Mouse (Mus musculus): ENCODE results near the gene Pwp2. TPM values are rescaled to one million over a fixed set of nuclear protein-coding genes. Genes with fewer than 3 reads are reported as not detected.
"Not testable (repeated sequence)": the region's sequence is repeated elsewhere in the genome, so short reads cannot be mapped to it uniquely, and the experiment has no call there.

Pwp2 gene
- polyA plus RNA-seq, 1 experiment, result 32.4 TPM

DNA sequence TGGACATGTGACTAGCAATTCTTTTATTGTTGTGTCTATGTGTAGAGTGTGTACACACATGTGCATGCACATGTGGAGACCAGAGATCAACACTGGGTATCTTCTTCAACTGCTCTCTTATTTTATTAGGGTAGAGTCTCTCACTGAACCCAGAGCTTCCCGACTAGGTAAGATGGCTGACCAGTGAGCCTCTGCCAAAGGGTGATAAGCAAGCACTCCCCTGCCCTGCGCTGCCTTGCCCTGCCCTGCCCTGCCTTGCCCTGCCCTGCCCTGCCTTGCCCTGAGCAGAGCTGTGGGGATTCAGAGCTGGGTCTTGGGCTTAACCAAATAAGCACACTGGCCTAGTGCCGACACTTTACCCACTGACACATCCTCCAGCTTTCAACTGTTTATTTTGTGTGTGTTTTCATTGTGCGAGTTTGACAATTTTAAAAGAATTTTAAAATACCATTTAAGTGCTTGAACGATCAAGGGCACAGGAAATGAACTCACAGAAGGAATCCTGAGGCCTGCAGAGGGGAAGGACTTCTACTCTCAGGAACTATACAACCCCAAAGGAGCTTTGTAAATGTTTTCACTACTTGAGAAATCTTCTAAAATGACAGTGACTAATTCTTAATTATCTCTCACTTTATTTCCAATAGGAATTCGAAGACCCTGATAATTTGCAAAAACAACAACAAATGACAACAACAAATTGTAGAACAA lies 31.6 kb upstream of the Pwp2 start:
- Histone ChIP-seq H3K79me2 (ENCODE audit: control insufficient read depth, insufficient read depth) (no peaks in the 10 kb centered on the region), H3K4me3 (ENCODE audit: insufficient read depth, poor library complexity, severe bottlenecking) (no peak overlapping the region), H3K79me3 (ENCODE audit: low read depth) (no peaks in the 10 kb centered on the region), H3ac (ENCODE audit: control insufficient read depth, insufficient read length, low read depth) (no peak overlapping the region), H3K36me3 (ENCODE audit: control insufficient read depth, insufficient read depth) (peaks cover 55% of the 10 kb centered on the region), H3K27me3 (ENCODE audit: control insufficient read depth, insufficient read depth, insufficient read length) (no peaks in the 10 kb centered on the region)
- TF ChIP-seq FOSL1 (IDR thresholded peaks at IDR 0.05; ENCODE audit: insufficient read depth, low read length, poor library complexity, severe bottlenecking) (no peak), MYOG (IDR thresholded peaks at IDR 0.05; ENCODE audit: control insufficient read depth, extremely low read depth, insufficient read length) (no peak), MYOD1 (IDR thresholded peaks at IDR 0.05; ENCODE audit: control insufficient read depth, insufficient read length, low read depth) (no peak), CEBPB (IDR thresholded peaks at IDR 0.05; ENCODE audit: low read depth) (no peak), USF1 (IDR thresholded peaks at IDR 0.05; ENCODE audit: low read depth) (no peak), MAX (IDR thresholded peaks at IDR 0.05) (no peak), CTCF (IDR thresholded peaks at IDR 0.05; ENCODE audit: control insufficient read depth, insufficient read depth, insufficient read length) (no peak)

DNA sequence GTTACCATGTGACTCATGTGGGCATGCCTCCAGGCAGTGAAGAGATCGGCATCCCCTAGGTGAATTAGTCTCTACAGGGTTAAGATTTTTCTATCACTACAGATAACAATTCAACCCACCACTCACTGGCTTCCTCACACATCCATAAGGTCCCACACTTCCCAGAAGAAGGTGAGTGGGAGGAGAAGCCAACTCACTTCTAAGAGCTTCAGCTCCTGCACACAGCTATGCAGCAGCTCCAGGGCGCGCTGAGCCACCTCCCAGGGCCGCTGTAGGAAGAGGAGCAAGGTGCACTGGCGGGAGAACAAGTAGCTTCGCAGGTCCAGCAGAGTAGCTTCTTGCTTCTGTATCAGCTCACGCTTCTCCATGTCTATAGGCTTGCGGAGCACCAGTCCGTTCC lies 29.4 kb upstream of the Pwp2 start:
- Histone ChIP-seq H3K79me2 (ENCODE audit: control insufficient read depth, insufficient read depth) (no peaks in the 10 kb centered on the region), H3ac (ENCODE audit: control insufficient read depth, insufficient read length, low read depth) (no peak overlapping the region), H3K79me3 (ENCODE audit: low read depth) (no peaks in the 10 kb centered on the region), H3K4me3 (ENCODE audit: insufficient read depth, poor library complexity, severe bottlenecking) (no peak overlapping the region), H3K36me3 (ENCODE audit: control insufficient read depth, insufficient read depth) (peaks cover 66% of the 10 kb centered on the region), H3K27me3 (ENCODE audit: control insufficient read depth, insufficient read depth, insufficient read length) (no peaks in the 10 kb centered on the region)
- TF ChIP-seq MYOG (IDR thresholded peaks at IDR 0.05; ENCODE audit: control insufficient read depth, extremely low read depth, insufficient read length) (no peak), MAX (IDR thresholded peaks at IDR 0.05) (no peak), MYOD1 (IDR thresholded peaks at IDR 0.05; ENCODE audit: control insufficient read depth, insufficient read length, low read depth) (no peak), CTCF (IDR thresholded peaks at IDR 0.05; ENCODE audit: control insufficient read depth, insufficient read depth, insufficient read length) (no peak), FOSL1 (IDR thresholded peaks at IDR 0.05; ENCODE audit: insufficient read depth, low read length, poor library complexity, severe bottlenecking) (no peak), CEBPB (IDR thresholded peaks at IDR 0.05; ENCODE audit: low read depth) (no peak), USF1 (IDR thresholded peaks at IDR 0.05; ENCODE audit: low read depth) (no peak)

DNA sequence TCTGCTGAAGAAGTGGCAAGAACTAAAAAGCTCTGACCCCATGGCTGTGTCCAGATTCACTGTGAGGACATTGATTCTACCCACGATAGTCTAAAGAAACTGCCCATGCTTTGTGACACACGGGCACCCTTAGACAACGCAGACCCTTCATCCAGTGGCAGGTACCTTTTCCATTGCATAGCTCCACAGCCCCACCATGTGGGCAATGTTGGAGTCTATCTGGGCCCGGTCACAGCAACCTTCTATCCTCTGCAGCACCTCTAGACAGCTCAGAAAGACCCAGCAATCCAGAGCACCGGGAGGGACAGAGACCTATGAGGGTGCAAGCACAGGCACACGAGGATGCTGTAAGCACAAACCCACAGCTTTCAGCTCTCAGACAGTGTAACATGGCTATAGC lies 26.4 kb upstream of the Pwp2 start:
- H3ac ChIP-seq (ENCODE audit: control insufficient read depth, insufficient read length, low read depth), result no peak overlapping the region
- H3K36me3 ChIP-seq (ENCODE audit: control insufficient read depth, insufficient read depth), result peaks cover 69% of the 10 kb centered on the region
- H3K27me3 ChIP-seq (ENCODE audit: control insufficient read depth, insufficient read depth, insufficient read length), result no peaks in the 10 kb centered on the region
- no peak for TF ChIP-seq FOSL1 (IDR thresholded peaks at IDR 0.05; ENCODE audit: insufficient read depth, low read length, poor library complexity, severe bottlenecking)
- no peak for TF ChIP-seq USF1 (IDR thresholded peaks at IDR 0.05; ENCODE audit: low read depth)
- no peak for TF ChIP-seq CEBPB (IDR thresholded peaks at IDR 0.05; ENCODE audit: low read depth)
- no peak for TF ChIP-seq MYOD1 (IDR thresholded peaks at IDR 0.05; ENCODE audit: control insufficient read depth, insufficient read length, low read depth)
- TF ChIP-seq MYOG (IDR thresholded peaks at IDR 0.05; ENCODE audit: control insufficient read depth, extremely low read depth, insufficient read length), result no peak
- H3K4me3 ChIP-seq (ENCODE audit: insufficient read depth, poor library complexity, severe bottlenecking), result no peak overlapping the region
- H3K79me2 ChIP-seq (ENCODE audit: control insufficient read depth, insufficient read depth), result no peaks in the 10 kb centered on the region
- no peaks in the 10 kb centered on the region for H3K79me3 ChIP-seq (ENCODE audit: low read depth)

DNA sequence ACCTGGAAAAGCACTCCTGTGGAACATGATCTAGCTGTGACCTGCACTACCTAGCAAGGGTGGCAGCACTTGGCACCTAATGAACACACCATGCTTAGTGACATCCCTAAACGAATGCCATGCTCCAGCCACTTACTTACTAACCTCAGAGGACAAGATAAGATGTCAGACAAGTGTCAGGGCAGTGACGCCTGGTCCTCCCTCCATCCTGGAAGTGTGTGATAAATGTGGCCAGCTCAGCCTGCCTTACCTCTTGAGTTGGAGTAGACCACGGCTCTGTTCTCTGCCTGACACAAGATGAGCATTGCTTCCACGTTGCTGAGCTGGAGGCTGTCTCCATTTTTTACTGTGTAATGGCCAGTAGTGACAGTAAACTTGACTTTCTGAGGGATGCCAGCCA lies 16.2 kb upstream of the Pwp2 start:
- no peak for TF ChIP-seq MYOD1 (IDR thresholded peaks at IDR 0.05; ENCODE audit: control insufficient read depth, insufficient read length, low read depth)
- TF ChIP-seq MYOG (IDR thresholded peaks at IDR 0.05; ENCODE audit: control insufficient read depth, extremely low read depth, insufficient read length), result no peak
- no peak for TF ChIP-seq MAX (IDR thresholded peaks at IDR 0.05)
- no peak for TF ChIP-seq FOSL1 (IDR thresholded peaks at IDR 0.05; ENCODE audit: insufficient read depth, low read length, poor library complexity, severe bottlenecking)
- no peak for TF ChIP-seq CEBPB (IDR thresholded peaks at IDR 0.05; ENCODE audit: low read depth)
- no peak for TF ChIP-seq CTCF (IDR thresholded peaks at IDR 0.05; ENCODE audit: control insufficient read depth, insufficient read depth, insufficient read length)
- no peak for TF ChIP-seq USF1 (IDR thresholded peaks at IDR 0.05; ENCODE audit: low read depth)
- H3K79me3 ChIP-seq (ENCODE audit: low read depth), result no peaks in the 10 kb centered on the region
- H3K4me3 ChIP-seq (ENCODE audit: insufficient read depth, poor library complexity, severe bottlenecking), result no peak overlapping the region
- no peaks in the 10 kb centered on the region for H3K79me2 ChIP-seq (ENCODE audit: control insufficient read depth, insufficient read depth)
- H3K36me3 ChIP-seq (ENCODE audit: control insufficient read depth, insufficient read depth), result peaks cover 84% of the 10 kb centered on the region
- no peaks in the 10 kb centered on the region for H3K27me3 ChIP-seq (ENCODE audit: control insufficient read depth, insufficient read depth, insufficient read length)
- H3ac ChIP-seq (ENCODE audit: control insufficient read depth, insufficient read length, low read depth), result no peak overlapping the region

DNA sequence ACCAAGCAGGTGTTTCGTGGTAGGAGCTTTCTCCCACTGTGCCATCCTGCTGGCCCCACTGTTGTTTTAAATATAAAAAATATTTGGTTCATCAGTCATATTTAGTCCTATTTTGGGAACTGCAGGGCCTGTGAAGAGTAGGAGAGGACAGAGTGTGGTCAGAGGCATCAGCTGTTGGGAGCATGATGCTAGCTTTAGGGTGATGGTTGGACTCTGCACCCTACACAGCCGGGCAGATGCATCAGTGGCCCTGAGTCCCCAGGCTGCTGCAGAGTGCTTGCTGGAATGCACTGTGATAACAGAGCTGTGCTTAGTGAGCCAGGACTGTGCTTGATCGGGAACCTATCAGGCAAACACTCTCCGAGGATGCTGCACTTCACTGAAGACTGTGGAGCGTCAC lies 8.0 kb upstream of the Pwp2 start:
- H3K4me3 ChIP-seq (ENCODE audit: insufficient read depth, poor library complexity, severe bottlenecking), result no peak overlapping the region
- no peak overlapping the region for H3ac ChIP-seq (ENCODE audit: control insufficient read depth, insufficient read length, low read depth)
- H3K27me3 ChIP-seq (ENCODE audit: control insufficient read depth, insufficient read depth, insufficient read length), result no peaks in the 10 kb centered on the region
- H3K79me2 ChIP-seq (ENCODE audit: control insufficient read depth, insufficient read depth), result no peaks in the 10 kb centered on the region
- H3K36me3 ChIP-seq (ENCODE audit: control insufficient read depth, insufficient read depth), result peaks cover 83% of the 10 kb centered on the region
- no peak for TF ChIP-seq CTCF (IDR thresholded peaks at IDR 0.05; ENCODE audit: control insufficient read depth, insufficient read depth, insufficient read length)
- TF ChIP-seq MYOG (IDR thresholded peaks at IDR 0.05; ENCODE audit: control insufficient read depth, extremely low read depth, insufficient read length), result no peak
- no peak for TF ChIP-seq FOSL1 (IDR thresholded peaks at IDR 0.05; ENCODE audit: insufficient read depth, low read length, poor library complexity, severe bottlenecking)
- TF ChIP-seq USF1 (IDR thresholded peaks at IDR 0.05; ENCODE audit: low read depth), result no peak
- TF ChIP-seq MAX (IDR thresholded peaks at IDR 0.05), result no peak
- TF ChIP-seq CEBPB (IDR thresholded peaks at IDR 0.05; ENCODE audit: low read depth), result no peak
- TF ChIP-seq MYOD1 (IDR thresholded peaks at IDR 0.05; ENCODE audit: control insufficient read depth, insufficient read length, low read depth), result no peak
- no peaks in the 10 kb centered on the region for H3K79me3 ChIP-seq (ENCODE audit: low read depth)

DNA sequence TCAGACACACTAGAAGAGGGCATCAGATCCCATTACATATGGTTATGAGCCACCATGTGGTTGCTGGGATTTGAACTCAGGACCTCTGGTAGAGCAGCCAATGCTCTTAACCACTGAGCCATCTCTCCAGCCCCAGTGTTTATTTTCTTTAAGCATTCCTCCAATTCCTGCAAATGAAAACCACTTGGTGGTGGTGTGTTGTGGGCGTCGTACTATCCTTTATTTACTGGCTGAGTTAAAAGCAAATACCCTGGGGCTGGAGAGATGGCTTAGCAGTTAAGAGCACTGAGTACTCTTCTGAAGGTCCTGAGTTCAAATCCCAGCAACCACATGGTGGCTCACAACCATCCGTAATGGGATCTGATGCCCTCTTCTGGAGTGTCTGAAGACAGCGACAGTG lies 1.1 kb upstream of the Pwp2 start:
- H3K27me3 ChIP-seq (ENCODE audit: control insufficient read depth, insufficient read depth, insufficient read length); H3ac ChIP-seq (ENCODE audit: control insufficient read depth, insufficient read length, low read depth): not testable (repeated sequence)
- H3K36me3 ChIP-seq (ENCODE audit: control insufficient read depth, insufficient read depth), result peaks cover 47% of the 10 kb centered on the region

More for the DNA sequence above, 1.1 kb upstream of the Pwp2 start:
- H3K4me3 ChIP-seq (ENCODE audit: insufficient read depth, poor library complexity, severe bottlenecking), result not testable (repeated sequence)
- peaks cover 25% of the 10 kb centered on the region for H3K79me2 ChIP-seq (ENCODE audit: control insufficient read depth, insufficient read depth)
- H3K79me3 ChIP-seq (ENCODE audit: low read depth), result peaks cover 19% of the 10 kb centered on the region
